Mouse (Mus musculus) heart, postnatal 0 days (tissue): ENCODE measurements around the gene Pla2g2f.

Source experiments
- CTCF ChIP-seq: IDR thresholded peaks from 2 replicates; pipeline ENCODE4 v1.5.1; 2016; ENCODE audit warnings: antibody characterized with exemption, control low read depth, low read depth
- EP300 ChIP-seq: IDR thresholded peaks from 2 replicates; pipeline ENCODE4 v1.6.1; 2016; ENCODE audit warnings: antibody characterized with exemption, low read depth

- no peak for TF ChIP-seq CTCF
- no peak for TF ChIP-seq EP300
Observed at GRCm38 (mm10) chr4:138711051-138711820, 46.2 kb downstream of the Pla2g2f start.
